Mouse (Mus musculus): Measurements from ENCODE around the gene Diras1.

Gene Diras1

DNA sequence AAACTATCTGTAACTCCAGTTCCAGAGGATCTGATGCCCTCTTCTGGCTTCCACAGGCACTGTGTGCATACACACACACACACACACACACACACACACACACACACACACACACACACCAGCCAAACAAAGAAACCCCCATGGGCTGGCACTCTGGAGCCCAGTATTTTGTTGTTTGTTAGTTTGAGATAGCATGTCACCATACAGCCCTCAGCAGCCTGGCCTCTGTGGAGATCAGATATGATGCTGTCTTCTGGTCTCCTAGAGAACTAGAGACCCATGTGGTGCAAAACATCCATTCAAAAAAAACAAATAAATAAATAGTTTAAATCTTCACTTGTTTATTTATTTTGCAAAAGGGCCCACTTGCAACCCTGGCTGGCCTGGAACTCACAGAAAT, 2.8 kb upstream of the Diras1 start:
- no peak for DNase-seq (ENCODE audit: low spot score)

DNA sequence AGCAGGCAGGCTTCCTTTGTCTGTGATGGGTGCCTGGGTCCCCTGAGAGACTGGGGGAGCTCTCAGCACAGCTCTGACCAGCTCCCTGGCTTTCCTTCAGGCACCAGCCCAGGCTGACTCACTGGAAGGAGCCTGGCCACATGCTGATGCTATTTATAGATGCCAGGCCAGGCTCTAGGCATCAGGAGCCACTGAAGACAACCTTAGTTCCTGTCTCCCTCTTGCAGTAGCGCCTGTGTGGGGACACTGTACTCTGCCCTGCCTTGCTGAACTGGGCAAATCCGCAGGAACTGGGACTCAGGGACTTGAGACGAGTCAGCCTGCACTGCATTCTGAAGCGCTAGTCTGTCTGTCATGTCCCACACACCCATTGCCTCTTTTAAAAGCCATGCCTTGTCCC, 1.9 kb upstream of the Diras1 start:
- DNase-seq (ENCODE audit: low spot score), result no peak

DNA sequence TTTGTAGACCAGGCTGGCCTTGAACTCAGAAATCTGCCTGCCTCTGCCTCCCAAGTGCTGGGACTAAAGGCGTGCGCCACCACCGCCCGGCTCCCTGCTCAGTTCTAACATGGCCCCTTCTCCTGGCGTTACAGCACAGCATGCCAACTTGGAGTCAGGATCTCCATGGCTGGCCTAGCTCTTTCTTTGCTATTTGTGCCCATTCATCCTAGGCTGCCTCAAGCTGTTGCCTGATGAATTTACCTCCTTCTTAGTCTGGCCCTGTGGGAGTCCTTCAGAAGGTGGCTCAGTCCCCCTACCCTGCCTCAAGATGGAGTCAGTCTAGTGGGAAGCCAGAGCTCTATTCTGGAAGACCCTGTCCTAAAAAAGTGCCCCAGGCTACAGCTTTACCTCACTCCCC, 1.4 kb upstream of the Diras1 start:
- no peak for DNase-seq (ENCODE audit: low spot score)

DNA sequence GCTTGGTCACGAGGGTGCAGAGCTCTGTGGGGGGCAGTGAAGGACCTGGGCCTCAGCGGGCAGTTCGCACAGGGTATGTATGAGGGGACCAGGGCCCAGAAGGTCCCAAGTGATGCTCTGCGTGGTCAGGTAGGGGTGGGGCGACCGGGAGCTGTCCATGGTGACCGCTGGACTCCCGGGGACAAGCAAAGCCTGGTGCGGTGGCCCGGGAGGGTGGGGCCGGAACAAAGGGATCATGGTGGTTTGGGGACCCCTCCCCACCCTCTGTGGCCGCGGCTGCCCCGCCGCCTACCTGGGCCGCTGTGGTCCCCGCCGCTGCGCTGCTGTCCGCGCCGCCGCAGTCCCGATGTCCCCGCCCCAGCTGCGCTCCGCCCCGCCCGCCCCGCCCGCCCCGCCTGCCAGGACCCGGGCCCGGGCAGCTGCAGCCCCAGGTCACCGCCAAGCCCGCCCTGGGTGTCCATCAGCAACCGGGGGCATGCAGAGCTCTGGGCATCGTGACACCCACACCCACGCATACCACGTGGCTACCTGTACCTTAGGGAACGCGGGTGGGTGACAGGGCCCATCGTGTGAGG, 328 bp downstream of the Diras1 start:
- DNase-seq (ENCODE audit: low spot score), result no peak

DNA sequence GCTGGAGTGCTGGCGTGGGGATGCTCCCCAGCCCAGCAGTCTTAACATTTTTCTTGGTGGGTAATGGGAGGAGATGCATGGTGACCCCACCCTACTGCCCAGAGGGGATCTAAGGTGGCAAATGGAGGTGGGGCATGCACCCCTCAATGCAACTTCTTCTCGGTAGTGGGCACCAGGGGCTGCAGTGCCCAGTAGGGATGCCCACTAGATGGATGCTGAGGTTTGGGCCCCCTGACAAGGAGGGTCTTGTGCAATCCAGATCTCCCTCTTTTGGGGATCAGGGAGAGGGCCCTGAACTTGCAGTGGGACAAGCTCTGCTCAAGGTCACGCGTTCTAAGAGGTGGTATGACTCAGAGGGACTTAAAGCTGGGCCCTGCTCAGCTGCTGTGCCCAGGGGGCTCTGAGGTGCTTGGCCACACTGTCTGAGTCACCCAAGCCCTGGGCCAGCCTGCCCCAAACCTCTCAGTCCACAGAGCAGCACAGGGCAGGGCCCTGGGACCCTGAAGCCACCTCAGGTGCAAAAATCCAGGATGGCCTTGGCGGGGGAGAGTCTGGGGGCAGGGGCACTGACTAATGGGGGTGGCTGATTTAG, 1.0 kb downstream of the Diras1 start:
- DNase-seq (ENCODE audit: low spot score), result no peak

DNA sequence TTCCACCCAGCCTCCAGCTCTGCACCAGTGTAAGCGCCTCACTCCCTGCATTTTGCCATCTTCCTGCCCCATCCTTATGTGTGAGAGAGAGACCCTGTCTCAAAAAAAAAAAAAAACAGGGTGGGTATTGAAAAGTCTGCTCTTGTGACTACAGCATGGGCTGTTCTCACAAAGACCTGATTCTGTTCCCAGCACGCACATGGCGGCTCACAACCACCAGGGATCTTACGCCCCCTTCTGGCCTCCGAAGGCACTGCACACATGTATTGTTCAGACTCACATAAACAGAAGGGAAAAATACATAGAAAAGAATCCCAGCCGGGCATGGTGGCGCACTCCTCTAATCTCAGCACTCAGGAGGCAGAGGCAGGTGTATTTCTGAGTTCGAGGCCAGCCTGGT, 2.7 kb downstream of the Diras1 start:
- no peak for DNase-seq (ENCODE audit: low spot score)

DNA sequence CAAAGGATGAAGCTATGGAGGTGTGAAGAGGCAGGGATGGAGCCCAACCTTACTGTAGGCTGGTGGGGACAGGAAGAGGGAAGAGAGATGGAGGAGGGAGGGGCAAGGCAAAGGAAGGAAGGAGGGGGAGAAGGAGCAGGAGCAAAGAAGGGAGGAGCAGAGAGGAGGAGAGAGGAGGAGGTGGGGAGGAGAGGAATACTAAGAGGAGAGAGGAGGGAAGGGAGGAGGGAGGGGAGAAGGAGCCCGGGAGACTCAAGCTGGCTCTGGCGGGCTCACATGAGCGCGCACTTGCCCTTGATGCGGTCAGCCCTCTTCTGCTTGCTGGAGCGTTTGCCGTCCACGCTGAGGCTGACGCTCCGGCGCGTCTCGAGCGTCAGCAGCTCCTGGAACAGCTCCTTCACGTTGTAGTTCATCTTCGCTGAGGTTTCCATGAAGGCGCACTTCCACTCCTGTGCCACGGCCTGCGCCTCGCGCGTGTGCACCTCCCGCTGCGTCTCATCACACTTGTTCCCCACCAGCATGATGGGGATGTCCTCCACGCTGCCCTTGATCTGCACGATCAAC, 3.8 kb downstream of the Diras1 start:
- DNase-seq (ENCODE audit: low spot score), result no peak

DNA sequence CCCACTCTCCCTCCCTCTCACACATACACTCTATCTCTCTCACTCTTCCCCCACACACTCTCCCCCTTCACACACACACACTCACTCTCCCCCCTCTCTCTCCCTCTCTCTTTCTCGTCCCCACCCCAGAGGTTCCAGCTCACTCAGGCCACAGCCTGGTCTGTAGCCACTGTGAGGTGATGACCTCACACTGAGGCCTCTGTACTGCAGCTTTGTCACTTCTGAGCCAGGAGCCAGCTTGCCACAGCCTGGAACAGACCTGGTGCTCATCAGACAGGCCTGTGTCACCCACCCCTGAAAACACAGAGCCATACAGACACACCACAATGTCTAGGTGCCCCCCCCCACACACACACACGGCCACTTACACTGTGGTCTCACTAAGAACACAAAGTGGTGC, 5.3 kb downstream of the Diras1 start:
- no peak for DNase-seq (ENCODE audit: low spot score)

DNA sequence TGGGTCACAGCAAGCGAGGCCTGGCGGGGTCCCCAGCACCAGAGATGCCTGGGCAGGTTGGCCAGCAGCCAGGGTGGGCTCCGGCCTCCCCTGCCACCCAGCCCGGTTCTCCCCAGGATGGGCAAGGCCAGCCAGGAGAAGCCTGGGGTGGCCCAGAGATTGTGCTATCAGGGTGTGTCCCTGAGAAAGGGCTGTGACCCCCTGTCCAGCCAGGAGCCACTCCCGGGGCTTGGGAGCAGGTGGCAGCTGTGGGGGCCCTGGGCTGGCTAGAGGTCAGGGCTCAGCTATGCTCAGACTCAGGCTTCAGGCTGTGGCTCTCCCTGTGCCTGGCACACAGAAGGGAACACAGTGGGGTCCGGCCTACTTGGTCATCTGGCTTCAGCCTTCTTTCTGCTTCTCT, 5.8 kb downstream of the Diras1 start:
- no peak for DNase-seq (ENCODE audit: low spot score)

DNA sequence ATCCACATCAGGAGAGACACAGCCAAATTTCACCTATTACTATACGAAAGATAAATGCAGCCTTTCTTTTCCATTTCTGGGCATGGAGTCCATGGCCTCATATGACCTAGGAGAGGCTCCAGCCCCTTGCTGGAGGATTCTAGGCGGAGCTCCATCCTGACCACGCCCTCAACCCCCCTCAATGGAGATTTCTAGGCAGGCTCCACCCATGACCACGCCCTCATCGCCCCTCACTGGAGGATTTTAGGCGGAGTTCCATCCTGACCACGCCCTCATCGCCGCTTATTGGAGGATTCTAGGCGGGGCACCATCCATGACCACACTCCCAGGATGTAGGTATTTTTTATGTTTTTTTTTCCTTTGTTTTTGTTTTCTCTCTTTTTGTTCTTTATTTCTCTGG, 7.1 kb downstream of the Diras1 start:
- no peak for DNase-seq (ENCODE audit: low spot score)

DNA sequence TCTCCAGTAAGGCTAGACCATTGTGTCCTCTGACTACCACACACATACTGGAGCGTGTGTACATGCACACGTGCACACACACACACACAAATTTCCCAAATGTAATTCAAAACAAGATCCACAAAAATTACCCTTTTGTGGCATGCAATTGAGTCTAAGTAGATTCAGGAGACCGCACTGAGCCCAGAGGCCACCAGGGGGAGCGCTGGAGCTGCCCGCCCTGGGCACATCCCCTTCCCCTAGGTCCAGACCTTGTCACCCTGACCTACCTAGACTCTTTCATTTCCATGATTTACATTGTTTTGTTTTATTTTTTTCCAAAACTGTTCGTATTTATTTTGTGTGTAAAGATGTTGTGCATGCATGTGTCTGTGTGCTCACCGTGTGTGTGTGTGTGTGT, 8.8 kb downstream of the Diras1 start:
- DNase-seq (ENCODE audit: low spot score), result no peak

DNA sequence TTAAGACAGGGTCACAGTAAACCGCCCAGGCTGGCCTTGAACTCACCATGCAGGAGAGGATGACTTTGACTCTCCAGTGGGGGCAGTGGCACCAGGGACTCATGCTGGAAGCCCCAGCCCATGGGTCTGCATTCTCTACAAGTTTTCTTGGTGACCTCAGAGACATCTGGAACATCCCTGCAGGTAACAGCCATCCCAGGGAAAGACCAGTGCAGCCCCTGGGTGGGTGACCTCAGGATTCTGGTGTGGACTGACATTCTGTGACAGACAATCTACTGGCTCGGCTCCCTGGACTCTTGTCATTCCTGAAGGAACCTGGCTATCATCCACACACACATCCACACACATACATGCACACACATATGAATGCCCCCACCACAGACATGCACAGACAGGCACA, 9.8 kb downstream of the Diras1 start:
- DNase-seq (ENCODE audit: low spot score), result no peak

DNA sequence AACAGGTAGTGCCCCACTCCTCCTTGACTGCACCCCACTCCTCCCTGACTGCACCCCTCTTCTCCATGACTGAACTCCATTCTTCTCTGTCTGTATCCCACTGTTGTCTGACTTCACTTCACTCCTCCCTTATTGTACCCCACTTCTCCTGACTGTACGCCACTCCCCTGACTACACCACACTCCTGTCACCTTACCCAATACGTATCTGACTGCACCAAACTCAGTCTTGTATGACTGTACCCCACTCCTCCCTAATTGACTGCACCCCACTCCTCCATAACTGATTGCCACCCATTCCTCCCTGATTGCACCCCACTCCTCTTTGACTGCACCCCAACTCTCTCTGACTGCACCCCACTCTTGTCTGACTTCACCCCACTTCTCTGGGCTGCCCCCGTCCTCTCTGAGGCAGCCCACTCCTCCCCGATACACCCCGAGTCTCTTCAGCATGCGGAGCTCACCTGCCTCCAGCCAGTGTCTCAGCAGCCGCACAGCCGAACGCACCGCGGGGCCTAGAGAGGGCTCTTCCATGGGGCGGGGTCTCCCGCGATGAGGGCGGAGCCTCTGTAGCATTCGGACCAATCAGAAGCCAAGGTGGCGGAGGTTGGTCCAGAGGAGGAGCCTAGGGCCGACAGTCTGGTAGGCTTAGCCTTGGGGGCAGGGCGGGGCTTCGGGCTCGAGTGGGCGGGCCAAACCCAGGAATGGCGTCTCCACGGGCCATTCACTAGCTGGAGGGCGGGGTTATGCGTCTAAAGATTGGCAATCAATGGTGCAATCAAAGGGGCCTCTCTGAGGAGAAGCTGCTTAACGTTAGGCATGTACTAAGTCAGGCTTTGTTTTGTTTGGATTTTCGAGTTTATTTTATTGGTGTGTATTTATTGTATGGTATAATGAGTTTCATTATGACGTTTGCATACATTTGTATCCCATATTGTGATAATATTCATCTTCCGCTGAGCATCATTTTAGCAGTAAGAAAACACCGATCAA, 10.8 kb downstream of the Diras1 start, which contains the start of gene Gng7:
TSS of gene Gng7 (minus strand) at position 553 of the 992 bp plus-strand sequence.
- peak; percentile 98 for DNase-seq (ENCODE audit: low spot score)

DNA sequence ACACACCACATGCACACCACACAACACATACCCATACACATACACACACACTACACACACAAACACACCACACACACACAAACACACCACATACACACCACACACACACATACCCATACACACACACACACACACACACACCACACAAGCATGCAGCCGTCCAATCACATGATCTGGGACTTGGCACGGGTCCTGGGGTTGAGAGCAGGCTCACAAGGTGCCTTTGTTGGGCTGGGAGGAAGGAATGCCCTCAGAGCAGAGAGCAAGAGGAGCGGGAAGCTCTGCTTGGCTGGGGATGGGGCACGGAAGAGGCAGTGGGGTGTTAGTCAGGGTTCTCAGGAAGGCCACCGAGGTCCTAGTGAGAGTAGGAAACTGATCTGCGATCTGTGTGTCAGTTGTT, 14.6 kb downstream of the Diras1 start:
- no peak for DNase-seq (ENCODE audit: low spot score)

DNA sequence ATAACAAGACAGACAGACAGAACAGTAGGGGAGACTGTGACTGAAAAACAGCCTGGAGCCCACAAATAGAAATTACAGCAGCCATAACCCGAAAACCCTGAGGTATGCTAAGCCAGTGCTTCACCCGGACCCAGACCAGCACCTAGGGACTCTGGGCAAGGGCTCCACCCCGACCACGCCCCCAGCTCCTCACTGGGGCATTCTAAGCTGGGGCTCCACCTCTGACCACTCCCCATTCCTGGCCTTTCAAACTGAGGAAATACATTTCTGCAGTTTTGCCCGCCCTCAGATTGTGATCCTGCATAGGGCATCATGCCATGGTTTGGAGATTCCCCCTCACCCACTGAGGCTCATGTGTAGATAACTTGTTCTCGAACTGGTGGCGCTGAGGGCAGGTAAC, 18.2 kb downstream of the Diras1 start:
- DNase-seq (ENCODE audit: low spot score), result no peak

DNA sequence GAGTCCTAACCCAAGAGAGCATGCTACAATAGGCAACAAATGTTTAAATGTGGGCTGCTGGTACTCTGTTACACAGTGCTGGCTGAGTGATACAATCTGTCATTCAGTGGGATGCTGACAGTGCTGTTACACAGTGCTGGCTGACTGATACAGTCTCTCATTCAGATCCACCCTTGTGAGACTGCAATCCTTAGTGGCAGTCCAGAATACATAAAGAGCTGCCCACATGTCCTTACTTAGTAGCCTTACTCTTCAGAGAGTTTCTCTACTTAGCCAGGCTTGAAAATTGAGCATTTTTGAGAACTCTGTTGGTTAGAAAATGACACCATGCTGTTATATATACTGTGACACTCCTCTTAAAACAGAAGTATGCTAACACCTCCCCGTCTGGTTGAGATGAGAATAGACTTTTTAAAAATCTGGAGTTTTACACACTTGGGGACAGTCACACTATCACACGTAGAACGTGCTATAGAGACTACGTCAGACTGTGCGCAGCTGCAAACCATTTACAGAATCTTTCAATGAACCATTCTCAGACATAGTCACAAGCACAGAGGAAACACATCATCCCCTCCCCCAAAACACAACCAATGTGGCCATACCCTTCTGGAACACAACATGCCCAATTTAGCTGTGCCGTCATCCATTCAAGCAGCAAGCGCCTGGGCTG, 19.3 kb downstream of the Diras1 start:
- no peak for DNase-seq (ENCODE audit: low spot score)

DNA sequence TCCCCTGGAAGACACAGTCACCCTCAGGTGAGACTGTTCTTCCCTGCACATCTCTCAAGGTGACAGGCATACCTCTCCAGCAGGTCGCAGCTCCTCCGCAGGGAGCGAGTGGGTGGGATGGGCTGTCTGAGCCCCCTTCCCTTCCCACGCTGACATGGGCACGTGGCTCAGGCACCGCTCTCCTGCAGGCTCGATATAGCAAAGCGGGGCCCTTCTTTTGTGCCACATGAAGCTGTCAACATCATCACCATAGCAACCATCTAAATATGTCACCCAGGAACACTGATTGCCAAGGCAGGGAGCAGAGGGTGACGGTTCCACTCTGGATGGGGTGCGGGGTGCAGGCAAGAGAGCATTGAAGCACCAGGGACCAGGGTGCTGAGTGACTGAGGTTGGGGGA, 24.3 kb downstream of the Diras1 start:
- DNase-seq (ENCODE audit: low spot score), result peak; percentile 73

DNA sequence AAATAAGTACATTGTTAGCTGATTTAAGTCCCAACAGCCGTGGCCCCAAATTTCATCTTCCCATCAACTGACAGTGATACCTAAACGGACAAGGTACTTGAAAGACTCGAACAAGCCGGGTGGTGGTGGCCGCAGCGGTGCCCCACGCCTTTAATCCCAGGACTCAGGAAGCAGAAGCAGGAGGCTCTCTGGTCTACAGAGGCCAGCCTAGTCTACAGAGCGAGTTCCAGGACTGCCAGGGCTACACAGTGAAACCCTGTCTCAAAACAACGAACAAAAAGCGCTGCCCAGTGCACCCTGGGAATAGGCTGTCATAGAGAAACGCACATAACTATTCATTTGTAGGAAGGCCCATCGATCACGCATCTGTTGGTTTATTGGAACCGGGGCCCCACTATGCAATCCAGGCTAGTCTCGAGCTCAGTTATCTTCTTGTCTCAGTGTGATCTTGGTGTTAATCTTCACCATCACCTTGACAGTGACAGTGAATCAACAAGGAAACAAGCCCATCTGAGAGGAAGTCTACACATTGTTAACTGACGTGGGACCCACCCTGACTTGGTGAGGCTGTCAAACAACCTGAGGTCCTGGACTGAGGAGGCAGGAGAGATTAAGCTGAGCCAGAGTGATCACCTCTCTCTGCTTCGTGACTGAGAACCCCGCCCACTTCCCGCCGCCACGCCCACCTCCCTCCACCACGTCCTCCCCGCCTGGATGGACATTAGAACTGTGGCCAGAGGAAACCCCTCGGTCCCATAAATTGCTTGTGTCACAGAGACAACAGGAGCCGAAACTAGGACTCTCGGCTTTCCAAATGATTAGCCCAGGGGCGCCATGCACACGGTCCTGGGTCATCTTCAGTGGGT, 25.0 kb downstream of the Diras1 start:
- DNase-seq (ENCODE audit: low spot score), result no peak

DNA sequence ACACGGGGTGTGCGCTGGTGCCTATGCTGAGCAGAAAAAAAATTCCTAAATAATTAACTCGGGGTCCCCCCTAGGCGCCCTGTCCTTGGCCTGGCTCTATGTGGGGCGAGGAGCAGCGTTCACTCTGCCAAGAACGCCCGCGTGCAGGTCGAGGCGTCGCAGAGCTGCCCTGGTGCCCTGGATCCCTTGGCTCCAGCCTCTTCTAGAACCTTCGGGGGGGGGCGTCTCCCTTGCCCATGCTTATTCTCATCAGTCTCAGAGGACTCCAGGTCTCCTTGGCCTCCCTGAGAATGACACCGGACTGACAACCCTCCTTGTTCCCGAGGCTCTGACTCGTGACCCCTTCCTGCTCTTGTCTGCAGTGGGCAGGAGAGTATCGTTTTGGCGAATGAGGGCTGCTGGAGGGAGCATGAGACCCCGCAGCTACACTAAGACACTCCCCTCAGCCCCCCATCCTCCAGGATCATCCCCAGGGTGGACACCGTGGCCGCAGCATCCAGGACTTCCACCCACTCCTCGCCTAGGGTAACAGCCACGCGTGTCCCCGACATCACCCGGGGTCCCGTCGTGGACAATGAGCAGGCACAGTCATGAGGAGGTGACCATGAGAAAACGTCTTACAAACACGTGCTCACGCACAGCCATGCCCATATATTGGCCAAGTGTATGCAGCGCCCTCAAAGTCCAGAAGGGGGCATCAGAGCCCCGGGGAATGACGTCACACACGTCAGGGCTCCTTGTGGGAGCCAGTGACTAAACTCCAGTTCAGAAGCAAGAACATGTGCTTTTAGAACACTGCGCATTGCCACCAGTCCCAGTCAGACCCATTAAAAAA, 25.9 kb downstream of the Diras1 start:
- peak; percentile 86 for DNase-seq (ENCODE audit: low spot score)

DNA sequence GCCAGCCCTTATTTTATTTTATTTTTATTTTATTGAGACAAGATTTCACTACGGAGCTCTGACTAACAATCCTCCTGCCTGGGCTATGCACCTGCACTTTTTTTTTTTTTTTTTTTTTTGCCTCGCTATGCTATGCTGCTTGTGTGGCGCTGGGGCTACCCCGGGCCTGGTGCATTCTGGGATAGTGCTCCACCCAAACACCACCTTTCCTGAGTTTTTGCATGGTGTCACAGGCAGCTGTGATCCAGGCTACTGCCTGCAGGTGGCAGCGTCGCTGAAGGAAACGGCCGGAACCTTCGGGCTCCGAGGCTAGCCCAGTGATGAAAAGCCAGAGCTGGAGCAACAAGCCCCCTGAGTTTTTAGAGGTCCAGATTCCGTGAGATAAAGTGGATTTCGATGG, 26.7 kb downstream of the Diras1 start:
- DNase-seq (ENCODE audit: low spot score), result no peak

Data from left cerebral cortex, adult 11 months (tissue).